Mouse (Mus musculus) heart, postnatal 0 days (tissue): ENCODE data around the gene T.

Experiments
- CTCF ChIP-seq: IDR thresholded peaks from 2 replicates; pipeline ENCODE4 v1.5.1; 2016; ENCODE audit warnings: antibody characterized with exemption, control low read depth, low read depth
- EP300 ChIP-seq: IDR thresholded peaks from 2 replicates; pipeline ENCODE4 v1.6.1; 2016; ENCODE audit warnings: antibody characterized with exemption, low read depth

GRCm38 (mm10) chr17:8478554-8478953 is 44.3 kb downstream of the T start:
- TF ChIP-seq CTCF (no peak), EP300 (no peak)
